Mouse (Mus musculus) limb, embryonic 13.5 days (tissue): ENCODE measurements around the gene Ankrd28. TPM values are rescaled to one million over a fixed set of nuclear protein-coding genes. Genes with fewer than 3 reads are reported as not detected.

Source experiments
- ATAC-seq: fragments of 200-750 bp; cut with Nextera tagmentation; 2 replicates; pipeline ENCODE4 v1.8.0; 2017; ENCODE audit warnings: low read depth, moderate number of reproducible peaks, moderate TSS enrichment; ENCODE audit not compliant: low FRiP score
- H3K27ac ChIP-seq: fragments of 300-500 bp; sonication (generic); 2 replicates; pipeline ENCODE4 v1.5.1; 2015; ENCODE audit warnings: inconsistent platforms, mild to moderate bottlenecking, moderate library complexity
- H3K27me3 ChIP-seq: fragments of 300-500 bp; sonication (generic); 2 replicates; pipeline ENCODE4 v1.6.1; 2015; ENCODE audit warnings: mild to moderate bottlenecking, inconsistent platforms
- H3K36me3 ChIP-seq: fragments of 300-500 bp; sonication (generic); 2 replicates; pipeline ENCODE4 v1.6.1; 2015; ENCODE audit warnings: inconsistent platforms, mild to moderate bottlenecking, moderate library complexity
- H3K4me1 ChIP-seq: fragments of 300-500 bp; sonication (generic); 2 replicates; pipeline ENCODE4 v1.6.1; 2015; ENCODE audit warnings: inconsistent platforms
- H3K4me2 ChIP-seq: fragments of 300-500 bp; sonication (generic); replicated peaks from 2 replicates; pipeline ENCODE4 v1.6.1; 2015; ENCODE audit warnings: inconsistent platforms, mild to moderate bottlenecking, moderate library complexity
- H3K4me3 ChIP-seq: fragments of 300-500 bp; sonication (generic); 2 replicates; pipeline ENCODE4 v1.5.1; 2015; ENCODE audit warnings: moderate library complexity, mild to moderate bottlenecking, inconsistent platforms
- H3K9ac ChIP-seq: fragments of 300-500 bp; sonication (generic); 2 replicates; pipeline ENCODE4 v1.6.1; 2015; ENCODE audit warnings: mild to moderate bottlenecking, inconsistent platforms
- H3K9me3 ChIP-seq: fragments of 300-500 bp; sonication (generic); 2 replicates; pipeline ENCODE4 v1.6.1; 2016; ENCODE audit warnings: inconsistent platforms
- WGBS: fragments of 180-500 bp; shearing (Covaris S2); methylation state at CpG from one replicate; pipeline ENCODE4 v1.1.7; 2015; 5-methylcytosine and 5-hydroxymethylcytosine counted together
- polyA plus RNA-seq: library from polyadenylated mRNA; unstranded; fragments of >200 nt; fragmentation: Nextera tagmentation; extraction: Ambion mirVana; gene quantifications from 2 replicates; pipeline ENCODE4 v1.2.1, GENCODE M21; 2015

Gene Ankrd28
- polyA plus RNA-seq, 1 experiment from 2014 or later = 9.6 TPM

DNA sequence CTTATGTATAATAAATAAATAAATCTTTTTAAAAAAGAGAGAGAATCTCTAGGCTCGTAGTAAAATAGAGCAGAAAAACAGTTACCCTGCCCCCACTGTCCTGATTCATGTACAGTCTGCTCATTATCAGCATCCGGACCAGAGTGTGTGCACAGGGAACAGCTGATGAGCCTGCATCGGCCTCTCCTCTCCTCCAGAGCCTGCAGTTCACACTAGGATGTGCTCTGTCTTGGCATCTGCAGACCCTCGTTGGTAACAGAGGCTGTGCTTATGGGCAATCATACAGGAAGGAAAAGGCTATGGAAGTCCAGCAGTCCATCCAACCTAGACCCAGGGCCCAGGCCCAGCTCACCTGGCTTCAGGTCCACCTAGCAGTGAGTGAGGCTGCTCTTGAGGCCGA, 178.3 kb downstream of the Ankrd28 start:
- ATAC-seq = no peak
- 69% methylated on average over 5 of the region's 5 CpGs for WGBS
- peaks cover 4% of the 10 kb centered on the region; the same call in 1 of the 2 replicates for H3K9me3 ChIP-seq
- H3K27ac ChIP-seq = no peak overlapping the region
- 0 out of 2 replicates have a peak, but pooled peaks cover 3% of the 10 kb centered on the region for H3K36me3 ChIP-seq
- no peaks in the 10 kb centered on the region for H3K27me3 ChIP-seq
- H3K9ac ChIP-seq = no peak overlapping the region
- H3K4me2 ChIP-seq = no peak overlapping the region
- H3K4me3 ChIP-seq = no peak overlapping the region
- peaks cover 3% of the 10 kb centered on the region for H3K4me1 ChIP-seq

DNA sequence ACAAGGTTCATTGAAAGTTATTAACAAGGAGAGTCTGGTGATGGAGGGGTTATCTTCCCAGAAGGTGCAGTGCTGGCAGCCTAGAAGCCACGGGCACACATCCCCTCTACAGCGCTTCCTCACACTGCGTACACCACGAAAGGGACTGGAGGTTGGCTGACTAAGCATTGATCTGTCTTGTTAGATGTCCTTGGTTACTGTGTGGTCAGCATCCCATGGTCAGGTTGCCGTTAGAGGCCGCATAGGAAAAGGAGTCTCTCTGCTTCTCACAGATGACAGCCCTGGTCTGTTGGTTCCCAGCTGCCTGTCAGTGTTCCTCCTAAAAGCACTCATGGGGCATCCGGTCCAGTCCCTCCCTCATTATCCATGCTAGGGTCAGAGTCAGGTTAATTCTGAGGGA, 179.2 kb downstream of the Ankrd28 start:
- no peak for ATAC-seq
- H3K4me3 ChIP-seq = no peak overlapping the region
- no peaks in the 10 kb centered on the region for H3K27me3 ChIP-seq
- 90% methylated on average over 7 of the region's 7 CpGs for WGBS
- H3K36me3 ChIP-seq = 0 out of 2 replicates have a peak, but pooled peaks cover 3% of the 10 kb centered on the region
- H3K9ac ChIP-seq = no peak overlapping the region
- H3K4me1 ChIP-seq = no peaks in the 10 kb centered on the region
- H3K27ac ChIP-seq = no peak overlapping the region
- H3K9me3 ChIP-seq = peaks cover 4% of the 10 kb centered on the region; the same call in 1 of the 2 replicates
- H3K4me2 ChIP-seq = no peak overlapping the region

DNA sequence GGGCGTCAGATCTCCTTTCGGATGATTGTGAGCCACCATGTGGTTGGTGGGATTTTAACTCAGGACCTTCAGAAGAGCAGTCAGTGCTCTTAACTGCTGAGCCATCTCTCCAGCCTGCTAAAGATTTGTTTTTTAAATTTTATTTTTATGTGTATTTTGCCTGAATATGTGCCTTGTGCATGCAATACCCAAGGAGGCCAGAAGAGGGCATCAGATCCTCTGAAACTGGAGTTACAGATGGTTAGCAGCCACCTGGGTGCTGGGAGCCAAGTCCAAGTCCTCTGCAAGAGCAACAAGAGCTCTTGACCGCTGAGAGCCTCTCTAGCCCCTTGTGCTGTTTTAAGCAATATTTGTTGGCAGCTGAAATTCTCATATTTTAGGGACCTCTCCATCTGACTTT, 180.1 kb downstream of the Ankrd28 start:
- H3K36me3 ChIP-seq = 0 out of 2 replicates have a peak, but pooled peaks cover 3% of the 10 kb centered on the region
- H3K4me1 ChIP-seq = no peaks in the 10 kb centered on the region
- no peak overlapping the region for H3K27ac ChIP-seq
- WGBS = 98% methylated on average over 3 of the region's 3 CpGs
- no peak overlapping the region for H3K4me3 ChIP-seq
- peaks cover 4% of the 10 kb centered on the region; the same call in 1 of the 2 replicates for H3K9me3 ChIP-seq
- H3K27me3 ChIP-seq = no peaks in the 10 kb centered on the region
- ATAC-seq = no peak
- no peak overlapping the region for H3K4me2 ChIP-seq
- H3K9ac ChIP-seq = no peak overlapping the region

Other genes with a start within 250 kb of the Ankrd28 start
- 3.3 and 3.8 TPM in 2 replicates for gene Colq, start 239.3 kb downstream of the Ankrd28 start, polyA plus RNA-seq
- gene Gm49387, start 189.8 kb downstream of the Ankrd28 start, polyA plus RNA-seq = 0.47 and 1.6 TPM in 2 replicates
- gene Btd, start 189.6 kb downstream of the Ankrd28 start, polyA plus RNA-seq = 30.4 and 33.1 TPM in 2 replicates
- 15.3 and 15.7 TPM in 2 replicates for gene Hacl1, start 189.4 kb downstream of the Ankrd28 start, polyA plus RNA-seq
- gene Galnt15, start 198.3 kb upstream of the Ankrd28 start, polyA plus RNA-seq = 0.04 and 0.06 TPM in 2 replicates